ENCODE assay signal across 8 mouse cellular contexts in the genomic region with DNA sequence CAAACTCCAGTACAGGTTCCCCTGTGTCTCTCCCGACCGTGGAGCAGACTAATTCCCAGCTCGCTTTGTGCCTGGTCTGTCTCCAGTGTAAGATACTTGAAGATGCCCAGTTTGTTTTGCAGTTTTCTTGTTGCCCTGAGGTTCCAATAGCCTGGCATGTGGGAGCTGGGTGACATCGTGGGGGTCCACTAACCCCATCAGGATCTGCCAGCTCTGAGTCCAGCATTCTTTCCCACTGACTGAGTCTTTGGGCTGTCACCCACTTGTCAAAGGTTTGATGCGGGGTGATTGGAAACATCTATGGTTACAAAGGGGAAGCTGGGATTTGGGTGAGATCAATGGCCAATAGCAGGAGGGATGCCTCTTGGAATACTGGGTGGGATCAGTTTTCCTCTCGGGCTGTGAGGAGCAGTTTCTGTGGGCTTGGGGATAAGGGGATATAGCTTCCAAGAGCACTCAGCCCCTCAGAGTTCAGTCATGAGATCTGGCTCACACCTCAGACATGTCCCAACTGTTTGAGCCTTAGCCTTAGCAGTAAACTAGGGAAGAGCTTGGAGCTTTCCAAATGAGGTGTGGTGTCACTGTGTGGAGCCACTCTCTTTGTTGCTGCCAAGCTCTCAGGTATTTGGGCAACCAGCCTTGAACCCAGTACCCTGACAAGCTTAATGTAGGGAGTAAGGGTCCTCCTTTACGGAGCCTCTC. TPM values are rescaled to one million over a fixed set of nuclear protein-coding genes. Genes with fewer than 3 reads are reported as not detected.
DNase-seq lines count a peak whose midpoint lies in the region; ATAC-seq and TF ChIP-seq lines count a peak whose summit lies in the region.

No protein-coding gene starts in this region.

- TF ChIP-seq POLR2A in thymus, adult 2 months (IDR thresholded peaks at IDR 0.05; ENCODE audit: control insufficient read depth, extremely low read depth, insufficient read depth, low read length, poor library complexity): no peak

- no peaks in the 10 kb centered on the region for H3K27me3 ChIP-seq in thymus, adult 2 months (ENCODE audit: control insufficient read depth, insufficient read depth, low read length)
- no peaks in the 10 kb centered on the region for H3K27me3 ChIP-seq in limb, embryonic 15.5 days

- WGBS in thymus, adult 2 months: 89% methylated on average over 7 of the region's 7 CpGs
- 49% methylated on average over 7 of the region's 7 CpGs for WGBS in limb, embryonic 15.5 days

- no peak overlapping the region for H3K9ac ChIP-seq in limb, embryonic 15.5 days

- DNase-seq in heart, adult 11 months: peak; percentile 92
- DNase-seq in heart, postnatal 25 days (ENCODE audit: low spot score): no peak
- DNase-seq in thymus, adult 2 months: no peak
- DNase-seq in thymus, postnatal 0 days (ENCODE audit: low spot score): no peak
- DNase-seq in ovary, postnatal 10 days (ENCODE audit: low spot score): no peak
- no peak for DNase-seq in c-Kit-positive CD71-positive TER-119-positive erythroid progenitor cells, embryonic 14.5 days (ENCODE audit: low spot score)
- DNase-seq in cerebellum, postnatal 36 days: no peak

- intact Hi-C loops in heart, postnatal 25 days (cut with DNase I): loop anchor here (2.0 kb wide), 1 partner anchor 22 kb away; no protein-coding TSS in a partner anchor

- no peaks in the 10 kb centered on the region for H3K9me3 ChIP-seq in limb, embryonic 15.5 days

- H3K27ac ChIP-seq in thymus, adult 2 months (ENCODE audit: control insufficient read depth, insufficient read depth, low read length): peak overlapping the region; percentile 82
- H3K27ac ChIP-seq in limb, embryonic 15.5 days: peak overlapping the region; percentile 91

- TF ChIP-seq CTCF in thymus, adult 2 months (IDR thresholded peaks at IDR 0.05; ENCODE audit: borderline replicate concordance, control insufficient read depth, extremely low read depth, insufficient read depth, low read length, poor library complexity): no peak

- H3K4me3 ChIP-seq in thymus, adult 2 months (ENCODE audit: control insufficient read depth, insufficient read depth, low read length): no peak overlapping the region
- H3K4me3 ChIP-seq in limb, embryonic 15.5 days: peak overlapping the region; percentile 25

- H3K36me3 ChIP-seq in thymus, adult 2 months (ENCODE audit: control insufficient read depth, insufficient read depth, low read length): 0 out of 2 replicates have a peak, but pooled peaks cover 6% of the 10 kb centered on the region
- peaks cover 31% of the 10 kb centered on the region for H3K36me3 ChIP-seq in limb, embryonic 15.5 days

- H3K4me2 ChIP-seq in limb, embryonic 15.5 days: peak overlapping the region; percentile 44

- peaks cover 44% of the 10 kb centered on the region for H3K4me1 ChIP-seq in thymus, adult 2 months (replicated peaks; ENCODE audit: control insufficient read depth, insufficient read depth, low read length)
- H3K4me1 ChIP-seq in limb, embryonic 15.5 days: peaks cover 45% of the 10 kb centered on the region

- no peak for ATAC-seq in limb, embryonic 15.5 days (ENCODE audit: insufficient number of reproducible peaks, low FRiP score, low TSS enrichment, low read depth)

RNA-seq across cellular contexts. Expression of a gene that starts 27.4 kb away (rescaled TPM):
- total RNA-seq in heart, postnatal 25 days (2021): 10 to 100 TPM; 85.3 to 95.1 TPM
- 40.9 and 55.1 TPM in 2 replicates for polyA plus RNA-seq in thymus, adult 2 months (2012; rRNA removed)
- 86.5 and 86.6 TPM in 2 replicates for polyA plus RNA-seq in thymus, postnatal 0 days (2015; fragmentation: Nextera tagmentation; extraction: Ambion mirVana)
- 133 and 142 TPM in 2 replicates for polyA plus RNA-seq in limb, embryonic 15.5 days (2015; fragmentation: Nextera tagmentation; extraction: Ambion mirVana)
